Mouse (Mus musculus) lung, embryonic 14.5 days (tissue): ENCODE data around the gene Col1a1. TPM values are rescaled to one million over a fixed set of nuclear protein-coding genes. Genes with fewer than 3 reads are reported as not detected.

Experiments
- ATAC-seq: fragments of 200-750 bp; cut with Nextera tagmentation; 2 replicates; pipeline ENCODE4 v1.8.0; 2017; ENCODE audit warnings: mild to moderate bottlenecking, moderate TSS enrichment, moderate library complexity; ENCODE audit not compliant: insufficient read depth
- DNase-seq: peaks from one replicate; pipeline ENCODE4 v3.0.0-alpha.2; 2015
- H3K27ac ChIP-seq: fragments of 300-500 bp; sonication (generic); 2 replicates; pipeline ENCODE4 v1.5.1; 2014; ENCODE audit warnings: low read depth, mild to moderate bottlenecking, moderate library complexity
- H3K27me3 ChIP-seq: fragments of 300-500 bp; sonication (generic); 2 replicates; pipeline ENCODE4 v1.6.1; 2014; ENCODE audit warnings: low read length, control low read depth; ENCODE audit not compliant: insufficient read depth
- H3K36me3 ChIP-seq: fragments of 300-500 bp; sonication (generic); 2 replicates; pipeline ENCODE4 v1.6.1; 2014; ENCODE audit warnings: control low read depth; ENCODE audit not compliant: insufficient read depth
- H3K4me1 ChIP-seq: fragments of 300-500 bp; sonication (generic); 2 replicates; pipeline ENCODE4 v1.6.1; 2014; ENCODE audit warnings: antibody characterized with exemption, control low read depth; ENCODE audit not compliant: insufficient read depth
- H3K4me2 ChIP-seq: fragments of 300-500 bp; sonication (generic); 2 replicates; pipeline ENCODE4 v1.6.1; 2014; ENCODE audit warnings: mild to moderate bottlenecking
- H3K4me3 ChIP-seq: fragments of 300-500 bp; sonication (generic); 2 replicates; pipeline ENCODE4 v1.5.1; 2014; ENCODE audit warnings: low read depth, low read length
- H3K9ac ChIP-seq: fragments of 300-500 bp; sonication (generic); 2 replicates; pipeline ENCODE4 v1.6.1; 2014
- H3K9me3 ChIP-seq: fragments of 300-500 bp; sonication (generic); 2 replicates; pipeline ENCODE4 v1.6.1; 2016; ENCODE audit warnings: low read depth, low read length, control low read depth
- CTCF ChIP-seq: IDR thresholded peaks from 2 replicates; pipeline ENCODE4 v1.5.1; 2016; ENCODE audit warnings: antibody characterized with exemption, low read depth
- WGBS: fragments of 180-500 bp; shearing (Covaris S2); extraction: QIAGEN DNeasy Blood & Tissue Kit; methylation state at CpG from one replicate; pipeline ENCODE4 v1.1.7; 2014; 5-methylcytosine and 5-hydroxymethylcytosine counted together
- polyA plus RNA-seq: library from polyadenylated mRNA; unstranded; fragments of >200 nt; fragmentation: Nextera tagmentation; extraction: Ambion mirVana; gene quantifications from 2 replicates; pipeline ENCODE4 v1.2.1, GENCODE M21; 2014

Col1a1 gene
- polyA plus RNA-seq, 1 experiment from 2014 or later = 1,035 TPM

DNA sequence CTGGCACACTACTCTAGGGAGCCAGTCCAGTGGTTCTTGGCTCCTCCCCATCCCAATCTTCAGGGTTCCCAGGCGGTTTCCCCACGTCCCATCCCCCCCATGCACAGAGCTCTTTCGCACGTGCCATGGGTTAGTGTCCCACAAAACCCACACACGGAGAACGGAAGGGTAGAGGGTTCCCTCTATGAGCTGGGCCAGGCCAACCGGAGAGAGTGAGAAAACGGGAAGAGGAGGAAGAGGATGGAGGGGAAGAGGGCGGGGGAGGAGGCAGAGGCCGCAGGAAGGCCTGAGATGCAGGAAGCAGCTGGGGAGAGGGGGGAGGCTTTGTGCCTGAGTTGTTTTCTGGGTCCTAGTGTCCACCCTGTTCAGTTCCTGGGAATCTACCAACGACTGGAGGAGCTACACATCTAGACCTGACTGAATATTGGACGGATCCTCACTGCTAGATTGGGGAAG lies 53.6 kb downstream of the Col1a1 start:
- DNase-seq = peak; percentile 94
- peak overlapping the region; percentile 96 for H3K27ac ChIP-seq
- peak overlapping the region; percentile 99 for H3K4me2 ChIP-seq
- 1% methylated on average over 12 of the region's 12 CpGs for WGBS
- peak overlapping the region; percentile 60 for H3K9ac ChIP-seq
- H3K27me3 ChIP-seq = no peaks in the 10 kb centered on the region
- no peaks in the 10 kb centered on the region for H3K9me3 ChIP-seq
- ATAC-seq = peak; percentile 70
- TF ChIP-seq CTCF = no peak
- peak overlapping the region; percentile 89 for H3K4me3 ChIP-seq
- no peaks in the 10 kb centered on the region for H3K36me3 ChIP-seq
- H3K4me1 ChIP-seq = peaks cover 27% of the 10 kb centered on the region

DNA sequence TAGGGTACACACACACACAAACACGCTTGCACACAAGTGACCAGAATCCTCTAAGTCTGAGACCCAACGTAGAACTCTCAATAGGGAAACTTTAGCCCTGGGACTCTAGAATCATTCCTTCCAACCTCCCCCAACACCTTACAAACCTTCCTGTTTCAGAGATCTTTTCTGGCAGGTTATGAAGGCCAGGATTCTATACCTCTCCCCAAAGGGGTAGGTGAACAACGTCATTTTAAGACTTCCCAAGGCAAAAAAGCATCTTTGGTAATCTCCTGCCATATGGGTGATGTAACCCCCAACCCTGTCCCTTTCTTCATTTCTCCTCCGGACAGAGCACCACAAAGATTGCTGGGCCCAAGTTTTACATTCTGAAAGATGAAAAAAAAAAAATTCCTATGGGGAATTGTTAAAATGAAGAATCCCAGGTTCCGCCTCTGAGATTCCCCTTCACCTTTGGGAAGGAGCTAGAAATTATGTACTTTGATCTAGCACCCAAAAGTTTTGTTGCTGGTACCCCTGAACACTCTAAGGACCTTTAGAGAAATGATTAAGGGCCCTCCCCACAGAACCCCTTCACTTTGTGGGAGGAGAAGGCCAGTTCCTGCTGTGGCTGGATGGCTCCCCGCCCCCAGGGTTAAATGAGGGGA lies 54.2 kb downstream of the Col1a1 start:
- peaks cover 6% of the 10 kb centered on the region; the same call in 1 of the 2 replicates for H3K36me3 ChIP-seq
- no peaks in the 10 kb centered on the region for H3K27me3 ChIP-seq
- ATAC-seq (no peak), DNase-seq (no peak)
- peak overlapping the region; percentile 87 for H3K9ac ChIP-seq
- peak overlapping the region; percentile 99 for H3K4me2 ChIP-seq
- peak overlapping the region; percentile 89 for H3K4me3 ChIP-seq
- no peak for TF ChIP-seq CTCF
- 42% methylated on average over 6 of the region's 6 CpGs for WGBS
- peaks cover 34% of the 10 kb centered on the region for H3K4me1 ChIP-seq
- peak overlapping the region; percentile 96 for H3K27ac ChIP-seq
- H3K9me3 ChIP-seq = no peaks in the 10 kb centered on the region

GRCm38 (mm10) chr11:94990749-94991577 lies 54.9 kb downstream of the Col1a1 start, which contains the start of gene Ppp1r9b:
TSS of gene Ppp1r9b (plus strand) at chr11:94991035.
- TF ChIP-seq CTCF = peak; percentile 80
- Histone ChIP-seq H3K27me3 (no peaks in the 10 kb centered on the region), H3K36me3 (peaks cover 12% of the 10 kb centered on the region; the same call in 1 of the 2 replicates), H3K4me1 (peaks cover 35% of the 10 kb centered on the region), H3K4me2 (peak within 1 kb of the TSS; percentile 99), H3K9ac (peak within 1 kb of the TSS; percentile 87), H3K4me3 (peak within 1 kb of the TSS; percentile 89), H3K27ac (peak within 1 kb of the TSS; percentile 96), H3K9me3 (no peaks in the 10 kb centered on the region)
- DNase-seq = peak; percentile 95
- 1% methylated on average over 65 of the region's 69 CpGs for WGBS
- ATAC-seq = peak; percentile 85

DNA sequence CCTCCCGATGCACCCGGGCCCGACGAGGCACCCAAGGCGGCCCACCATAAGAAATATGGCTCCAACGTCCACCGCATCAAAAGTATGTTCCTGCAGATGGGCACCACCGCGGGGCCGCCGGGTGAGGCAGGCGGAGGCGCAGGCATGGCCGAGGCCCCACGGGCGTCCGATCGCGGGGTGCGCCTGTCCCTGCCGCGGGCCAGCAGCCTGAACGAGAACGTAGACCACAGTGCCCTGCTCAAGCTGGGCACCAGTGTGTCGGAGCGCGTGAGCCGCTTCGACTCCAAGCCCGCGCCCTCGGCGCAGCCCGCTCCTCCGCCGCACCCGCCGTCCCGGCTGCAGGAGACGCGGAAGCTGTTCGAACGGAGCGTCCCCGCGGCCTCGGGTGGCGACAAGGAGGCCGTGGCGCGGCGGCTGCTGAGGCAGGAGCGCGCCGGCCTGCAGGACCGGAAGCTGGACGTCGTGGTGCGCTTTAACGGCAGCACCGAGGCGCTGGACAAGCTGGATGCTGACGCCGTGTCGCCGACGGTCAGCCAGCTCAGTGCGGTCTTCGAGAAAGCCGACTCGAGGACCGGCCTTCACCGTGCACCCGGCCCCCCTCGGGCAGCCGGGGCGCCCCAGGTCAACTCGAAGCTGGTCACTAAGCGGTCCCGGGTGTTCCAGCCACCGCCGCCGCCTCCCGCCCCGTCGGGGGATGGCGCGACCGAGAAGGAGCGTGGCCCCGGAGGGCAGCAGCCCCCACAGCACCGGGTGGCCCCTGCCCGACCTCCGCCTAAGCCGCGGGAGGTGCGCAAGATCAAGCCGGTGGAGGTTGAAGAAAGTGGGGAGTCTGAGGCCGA lies 55.8 kb downstream of the Col1a1 start:
- under 1% methylated on average over 97 of the region's 99 CpGs for WGBS
- DNase-seq (peak; percentile 65), ATAC-seq (no peak)
- Histone ChIP-seq H3K4me1 (peaks cover 35% of the 10 kb centered on the region), H3K9ac (peak overlapping the region; percentile 87), H3K36me3 (peaks cover 21% of the 10 kb centered on the region), H3K4me2 (peak overlapping the region; percentile 99), H3K9me3 (no peaks in the 10 kb centered on the region), H3K27me3 (no peaks in the 10 kb centered on the region), H3K27ac (peak overlapping the region; percentile 96), H3K4me3 (peak overlapping the region; percentile 89)
- TF ChIP-seq CTCF = no peak

- H3K9me3 ChIP-seq = no peaks in the 10 kb centered on the region
- H3K27ac ChIP-seq = peak overlapping the region; percentile 96; the same call in 1 of the 2 replicates
- no peaks in the 10 kb centered on the region for H3K27me3 ChIP-seq
- ATAC-seq (no peak), DNase-seq (no peak)
- peaks cover 26% of the 10 kb centered on the region for H3K36me3 ChIP-seq
- H3K4me3 ChIP-seq = peak overlapping the region; percentile 89
- H3K4me1 ChIP-seq = peaks cover 35% of the 10 kb centered on the region
- 1% methylated on average over 20 of the region's 20 CpGs for WGBS
- H3K9ac ChIP-seq = peak overlapping the region; percentile 87
- peak overlapping the region; percentile 99 for H3K4me2 ChIP-seq
- TF ChIP-seq CTCF = no peak
These were observed 56.4 kb downstream of the Col1a1 start for GRCm38 (mm10) chr11:94992480-94992753.

- Histone ChIP-seq H3K27ac (peak overlapping the region; percentile 42; the same call in 1 of the 2 replicates), H3K4me1 (peaks cover 35% of the 10 kb centered on the region), H3K27me3 (no peaks in the 10 kb centered on the region), H3K9ac (peak overlapping the region; percentile 87), H3K9me3 (no peaks in the 10 kb centered on the region), H3K36me3 (peaks cover 32% of the 10 kb centered on the region), H3K4me2 (peak overlapping the region; percentile 99), H3K4me3 (peak overlapping the region; percentile 89)
- 2% methylated on average over 22 of the region's 22 CpGs for WGBS
- peak; percentile 67 for DNase-seq
- TF ChIP-seq CTCF = no peak
- ATAC-seq = no peak
These were observed 57.0 kb downstream of the Col1a1 start for GRCm38 (mm10) chr11:94992754-94993606.
